Mouse (Mus musculus) liver, adult 2 months (tissue): ENCODE measurements around the gene Sipa1l1.

ENCODE experiments used
- CTCF ChIP-seq: fragments of 200-500 bp; IDR thresholded peaks from 2 replicates; pipeline ENCODE4 v1.5.1; 2011; ENCODE audit warnings: low read depth, low read length, control low read depth
- POLR2A ChIP-seq: fragments of 200-500 bp; IDR thresholded peaks from 2 replicates; pipeline ENCODE4 v1.6.1; 2011; ENCODE audit warnings: low read length, control low read depth; ENCODE audit not compliant: insufficient read depth; ENCODE audit errors: extremely low read depth

GRCm38 (mm10) chr12:82335095-82335494, 166.0 kb downstream of the Sipa1l1 start:
- no peak for TF ChIP-seq POLR2A
- TF ChIP-seq CTCF, result no peak
